ENCODE assay signal across 11 mouse cellular contexts in genomic region chr9:25213164-25213557, GRCm38 (mm10). TPM values are rescaled to one million over a fixed set of nuclear protein-coding genes. Genes with fewer than 3 reads are reported as not detected.
DNase-seq lines count a peak whose midpoint lies in the region; ATAC-seq lines count a peak whose summit lies in the region.
"Had no signal": no experiment of that assay in that cellular context is flagged by ENCODE, and none has a peak within 500 bp of the region (broad histone marks: within the 10 kb centered on the region; RNA-seq: fewer than 3 reads in every experiment).

No protein-coding gene starts in this region.

- peak overlapping the region; percentile 63 for H3K27ac ChIP-seq in forebrain, embryonic 12.5 days
- no peak overlapping the region for H3K27ac ChIP-seq in forebrain, embryonic 10.5 days
- peak overlapping the region; percentile 65 for H3K27ac ChIP-seq in kidney, embryonic 16.5 days (ENCODE audit: low read length)
- H3K27ac ChIP-seq in embryonic facial prominence, embryonic 14.5 days (replicated peaks; ENCODE audit: low read depth, low read length), result no peak overlapping the region; the same call in 1 of the 2 replicates
- H3K27ac ChIP-seq in limb, embryonic 15.5 days, result peak overlapping the region; percentile 44; the same call in 1 of the 2 replicates
- H3K27ac ChIP-seq: liver, embryonic 15.5 days had no signal

- no peak for DNase-seq in forebrain, embryonic 10.5 days (ENCODE audit: extremely low spot score, low spot score)
- DNase-seq in kidney, adult 9 months, result no peak
- DNase-seq in embryonic facial prominence, embryonic 14.5 days (ENCODE audit: low spot score), result no peak
- no peak for DNase-seq in testis, postnatal 10 days (ENCODE audit: low spot score)
- DNase-seq: adrenal gland, postnatal 14 days; cerebellum, adult 9-11 months had no signal

- no peak overlapping the region for H3K4me2 ChIP-seq in forebrain, embryonic 12.5 days
- H3K4me2 ChIP-seq in kidney, embryonic 16.5 days (replicated peaks; ENCODE audit: low read depth, low read length), result no peak overlapping the region
- no peak overlapping the region for H3K4me2 ChIP-seq in embryonic facial prominence, embryonic 14.5 days (ENCODE audit: low read depth, low read length)
- H3K4me2 ChIP-seq in limb, embryonic 15.5 days, result no peak overlapping the region
- H3K4me2 ChIP-seq: liver, embryonic 15.5 days had no signal

- ATAC-seq in forebrain, embryonic 12.5 days (ENCODE audit: low FRiP score), result peak; percentile 14; the same call in 1 of the 2 replicates
- peak; percentile 79; the same call in 1 of the 2 replicates for ATAC-seq in kidney, embryonic 16.5 days (ENCODE audit: low FRiP score, low TSS enrichment)
- ATAC-seq in embryonic facial prominence, embryonic 14.5 days (ENCODE audit: low read depth), result 0 out of 2 replicates have a peak, but pooled peaks have one; percentile 9
- ATAC-seq in limb, embryonic 15.5 days (ENCODE audit: insufficient number of reproducible peaks, low FRiP score, low TSS enrichment, low read depth), result peak; percentile 19; the same call in 1 of the 2 replicates
- ATAC-seq in erythroid progenitor cell, adult 5-6 weeks (replicated peaks; ENCODE audit: low FRiP score, poor library complexity, severe bottlenecking), result no peak

- no peaks in the 10 kb centered on the region for H3K36me3 ChIP-seq in forebrain, embryonic 12.5 days (replicated peaks)
- H3K36me3 ChIP-seq in forebrain, embryonic 10.5 days (replicated peaks), result no peaks in the 10 kb centered on the region
- no peaks in the 10 kb centered on the region for H3K36me3 ChIP-seq in kidney, embryonic 16.5 days (ENCODE audit: insufficient read depth, low read length)
- no peaks in the 10 kb centered on the region for H3K36me3 ChIP-seq in embryonic facial prominence, embryonic 14.5 days (ENCODE audit: control insufficient read depth, insufficient read depth, low read length)
- H3K36me3 ChIP-seq in limb, embryonic 15.5 days, result no peaks in the 10 kb centered on the region
- H3K36me3 ChIP-seq: liver, embryonic 15.5 days had no signal

- H3K9ac ChIP-seq in forebrain, embryonic 12.5 days, result no peak overlapping the region
- H3K9ac ChIP-seq in kidney, embryonic 16.5 days (replicated peaks; ENCODE audit: low read length), result no peak overlapping the region
- H3K9ac ChIP-seq in embryonic facial prominence, embryonic 14.5 days (ENCODE audit: low read depth, low read length), result no peak overlapping the region
- no peak overlapping the region for H3K9ac ChIP-seq in limb, embryonic 15.5 days
- H3K9ac ChIP-seq: liver, embryonic 15.5 days had no signal

- H3K4me3 ChIP-seq in forebrain, embryonic 12.5 days (replicated peaks), result no peak overlapping the region
- H3K4me3 ChIP-seq in forebrain, embryonic 10.5 days, result no peak overlapping the region
- H3K4me3 ChIP-seq in kidney, embryonic 16.5 days (ENCODE audit: low read length), result no peak overlapping the region
- no peak overlapping the region for H3K4me3 ChIP-seq in embryonic facial prominence, embryonic 14.5 days (ENCODE audit: low read depth, low read length)
- H3K4me3 ChIP-seq in limb, embryonic 15.5 days, result no peak overlapping the region
- H3K4me3 ChIP-seq: liver, embryonic 15.5 days had no signal

- H3K27me3 ChIP-seq in forebrain, embryonic 12.5 days, result no peaks in the 10 kb centered on the region
- H3K27me3 ChIP-seq in forebrain, embryonic 10.5 days (ENCODE audit: poor library complexity, severe bottlenecking), result no peaks in the 10 kb centered on the region
- H3K27me3 ChIP-seq in kidney, embryonic 16.5 days (ENCODE audit: insufficient read depth, low read length), result no peaks in the 10 kb centered on the region
- no peaks in the 10 kb centered on the region for H3K27me3 ChIP-seq in embryonic facial prominence, embryonic 14.5 days (replicated peaks; ENCODE audit: control insufficient read depth, insufficient read depth, low read length)
- H3K27me3 ChIP-seq in limb, embryonic 15.5 days, result no peaks in the 10 kb centered on the region
- H3K27me3 ChIP-seq: liver, embryonic 15.5 days had no signal

- no peaks in the 10 kb centered on the region for H3K9me3 ChIP-seq in forebrain, embryonic 12.5 days
- no peaks in the 10 kb centered on the region for H3K9me3 ChIP-seq in forebrain, embryonic 10.5 days
- 0 out of 2 replicates have a peak, but pooled peaks cover 4% of the 10 kb centered on the region for H3K9me3 ChIP-seq in kidney, embryonic 16.5 days (ENCODE audit: low read length)
- no peaks in the 10 kb centered on the region for H3K9me3 ChIP-seq in embryonic facial prominence, embryonic 14.5 days (ENCODE audit: control insufficient read depth, low read length)
- H3K9me3 ChIP-seq in limb, embryonic 15.5 days, result no peaks in the 10 kb centered on the region
- H3K9me3 ChIP-seq: liver, embryonic 15.5 days had no signal

- peaks cover 13% of the 10 kb centered on the region for H3K4me1 ChIP-seq in forebrain, embryonic 12.5 days
- peaks cover 8% of the 10 kb centered on the region for H3K4me1 ChIP-seq in forebrain, embryonic 10.5 days
- H3K4me1 ChIP-seq in kidney, embryonic 16.5 days (ENCODE audit: insufficient read depth, low read length), result peaks cover 14% of the 10 kb centered on the region
- H3K4me1 ChIP-seq in embryonic facial prominence, embryonic 14.5 days (ENCODE audit: control insufficient read depth, insufficient read depth, low read length), result peaks cover 21% of the 10 kb centered on the region
- H3K4me1 ChIP-seq in limb, embryonic 15.5 days, result no peaks in the 10 kb centered on the region
- H3K4me1 ChIP-seq: liver, embryonic 15.5 days had no signal

RNA-seq across cellular contexts. Expression of gene Sept7, which starts 39.1 kb away (rescaled TPM):
- polyA plus RNA-seq in forebrain, embryonic 12.5 days (2016; fragmentation: Nextera tagmentation; extraction: Ambion mirVana), result 275 and 291 TPM in 2 replicates
- polyA plus RNA-seq in forebrain, embryonic 10.5 days (2016; fragmentation: Nextera tagmentation; extraction: Ambion mirVana), result 214 and 245 TPM in 2 replicates
- 307 and 316 TPM in 2 replicates for polyA plus RNA-seq in kidney, embryonic 16.5 days (2015; fragmentation: Nextera tagmentation; extraction: Ambion mirVana)
- polyA plus RNA-seq in embryonic facial prominence, embryonic 14.5 days (2014; fragmentation: Nextera tagmentation; extraction: Ambion mirVana), result 297 TPM in 2 replicates
- 309 and 311 TPM in 2 replicates for polyA plus RNA-seq in limb, embryonic 15.5 days (2015; fragmentation: Nextera tagmentation; extraction: Ambion mirVana)
- 169 and 204 TPM in 2 replicates for total RNA-seq in erythroid progenitor cell, adult 5-6 weeks (2015; ENCODE audit: low replicate concordance)
- total RNA-seq in erythroid progenitor cell, adult 5-6 weeks (2017; ENCODE audit: low replicate concordance), result 170 and 193 TPM in 2 replicates

Comparison
In these comparisons a context has a peak if more than half of its experiments do, and no peak if none do; other contexts are left out.
1. H3K27ac ChIP-seq: peak in forebrain, embryonic 12.5 days (single experiment), kidney, embryonic 16.5 days (single experiment) and limb, embryonic 15.5 days (single experiment); none in forebrain, embryonic 10.5 days (single experiment) and embryonic facial prominence, embryonic 14.5 days (single experiment).